Mouse (Mus musculus): ENCODE data around the gene Mgat4a. TPM values are rescaled to one million over a fixed set of nuclear protein-coding genes. Genes with fewer than 3 reads are reported as not detected.

Gene Mgat4a
- total and polyA plus RNA-seq, 3 experiments, result 22.3 to 23.2 (median 22.9) TPM

DNA sequence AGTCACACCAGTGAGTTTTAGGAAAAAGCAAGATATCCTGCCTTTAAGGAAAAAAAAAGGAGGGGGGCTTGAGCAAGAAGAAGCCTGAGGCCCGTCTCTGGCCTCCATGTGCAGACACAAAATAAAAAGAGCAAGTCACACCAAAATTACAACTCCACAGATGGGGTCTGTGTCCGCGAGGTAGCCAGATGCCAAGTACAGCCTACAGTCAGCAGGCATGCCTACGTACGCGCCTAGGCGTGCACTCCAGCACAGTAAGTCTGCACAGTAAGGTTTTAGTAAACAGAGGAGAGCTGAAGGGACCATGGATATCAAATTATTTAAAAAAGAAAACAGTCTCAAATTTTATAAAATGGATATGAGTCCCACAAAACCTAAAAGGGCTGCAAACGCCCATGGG is 89.5 kb downstream of the Mgat4a start:
- H3K4me3 ChIP-seq (replicated peaks in 1 of 3; ENCODE audit: low read depth in 2 of 3, low read length in 2 of 3, poor library complexity in 1 of 3), result no peak overlapping the region
- no peak for TF ChIP-seq JUND (conservative IDR thresholded peaks at IDR 0.05; ENCODE audit: low read depth, low read length)
- no peak for TF ChIP-seq CHD1 (IDR thresholded peaks at IDR 0.05; ENCODE audit: low read depth, low read length)
- TF ChIP-seq MXI1 (IDR thresholded peaks at IDR 0.05; ENCODE audit: low read depth, low read length), result no peak
- no peak for TF ChIP-seq ELF1 (IDR thresholded peaks at IDR 0.05; ENCODE audit: low read depth, low read length)
- no peak for TF ChIP-seq ETS1 (conservative IDR thresholded peaks at IDR 0.05; ENCODE audit: low read depth, low read length)
- no peak for TF ChIP-seq GABPA (IDR thresholded peaks at IDR 0.05; ENCODE audit: insufficient replicate concordance, low read depth, low read length)
- TF ChIP-seq TBP (conservative IDR thresholded peaks at IDR 0.05; ENCODE audit: low read depth, low read length), result no peak
- TF ChIP-seq USF2 (conservative IDR thresholded peaks at IDR 0.05; ENCODE audit: low read depth, low read length), result no peak
- TF ChIP-seq USF1 (IDR thresholded peaks at IDR 0.05; ENCODE audit: low read depth, low read length), result no peak
- no peak for TF ChIP-seq CHD2 (IDR thresholded peaks at IDR 0.05; ENCODE audit: low read length)
- no peak for TF ChIP-seq POLR2AphosphoS2 (IDR thresholded peaks at IDR 0.05; ENCODE audit: low read depth, low read length)
- DNase-seq (ENCODE audit: extremely low read depth), result no peak
- H3K4me2 ChIP-seq (ENCODE audit: insufficient read depth, low read depth, poor library complexity, severe bottlenecking), result no peak overlapping the region
- dilution Hi-C loops (cut with MboI; ENCODE audit: extremely low pct_ligation_motif_present, extremely low pct_unique_long_range_greater_than_20kb, low sequenced_read_pairs), result no loop called here
- no peaks in the 10 kb centered on the region for H3K27me3 ChIP-seq (replicated peaks)
- H3K27ac ChIP-seq (ENCODE audit: insufficient read depth, low read depth), result no peak overlapping the region
- H3K4me1 ChIP-seq (ENCODE audit: control insufficient read depth in 1 of 2, insufficient read depth in 2 of 2), result peaks cover 0 to 18% of the 10 kb centered on the region in 2 experiments; a peak in 2 of 4 replicates
- H3K9me3 ChIP-seq (replicated peaks; ENCODE audit: low read length), result no peaks in the 10 kb centered on the region
- in situ Hi-C loops (cut with MboI; ENCODE audit: low pct_ligation_motif_present, low pct_unique_long_range_greater_than_20kb, low sequenced_read_pairs), result no loop called here
- no peak overlapping the region for H3K9ac ChIP-seq (ENCODE audit: insufficient read depth, low read depth)
- no peaks in the 10 kb centered on the region for H3K79me2 ChIP-seq (replicated peaks; ENCODE audit: control insufficient read depth, extremely low read depth, insufficient read depth, poor library complexity, severe bottlenecking)
- peaks cover 54 to 82% of the 10 kb centered on the region in 2 experiments for H3K36me3 ChIP-seq (replicated peaks in 1 of 2; ENCODE audit: control insufficient read depth in 1 of 2, insufficient read depth in 1 of 2, low read length in 1 of 2)

DNA sequence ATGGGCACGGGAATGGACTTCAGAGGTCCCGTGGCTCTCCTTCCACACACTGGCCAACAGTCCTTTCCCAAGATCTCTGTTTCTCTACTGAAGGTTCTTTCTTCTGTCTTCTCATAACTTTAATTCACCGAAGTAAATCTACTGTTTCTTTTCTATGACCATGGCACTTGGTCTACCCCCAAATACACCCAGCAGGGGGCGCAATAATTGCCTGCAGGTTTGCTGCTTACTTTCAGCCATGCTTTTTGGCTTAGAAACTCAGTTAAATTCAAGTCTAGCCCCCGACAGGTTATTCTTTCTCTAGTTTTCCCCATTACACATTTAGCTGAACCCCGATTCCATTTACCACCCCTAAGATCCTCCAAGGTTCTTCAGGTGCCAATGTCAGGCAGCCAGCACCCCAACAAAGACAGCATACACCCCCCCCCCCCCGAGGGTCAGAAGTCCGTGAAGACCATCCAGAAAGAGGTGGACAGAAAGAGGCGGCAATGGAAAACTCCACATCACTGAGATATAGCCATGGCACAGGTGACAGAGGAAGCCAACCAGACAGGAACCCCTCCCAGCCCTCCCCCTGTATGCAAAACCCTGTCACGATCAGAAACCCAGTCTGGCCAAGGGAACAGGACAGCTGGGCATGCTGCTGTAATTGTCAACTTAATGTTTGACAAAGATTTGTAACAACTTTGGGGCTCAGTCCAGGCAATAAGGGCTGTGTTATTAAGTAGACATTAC is 92.3 kb downstream of the Mgat4a start:
- Histone ChIP-seq H3K4me1 (ENCODE audit: control insufficient read depth in 1 of 2, insufficient read depth in 2 of 2) (peaks cover 0 to 18% of the 10 kb centered on the region in 2 experiments; a peak in 2 of 4 replicates), H3K27me3 (replicated peaks) (no peaks in the 10 kb centered on the region), H3K36me3 (replicated peaks in 1 of 2; ENCODE audit: control insufficient read depth in 1 of 2, insufficient read depth in 1 of 2, low read length in 1 of 2) (peaks cover 51 to 88% of the 10 kb centered on the region in 2 experiments), H3K9ac (ENCODE audit: insufficient read depth, low read depth) (no peak overlapping the region), H3K9me3 (replicated peaks; ENCODE audit: low read length) (no peaks in the 10 kb centered on the region), H3K79me2 (replicated peaks; ENCODE audit: control insufficient read depth, extremely low read depth, insufficient read depth, poor library complexity, severe bottlenecking) (no peaks in the 10 kb centered on the region), H3K4me3 (replicated peaks in 1 of 3; ENCODE audit: low read depth in 2 of 3, low read length in 2 of 3, poor library complexity in 1 of 3) (no peak overlapping the region), H3K4me2 (ENCODE audit: insufficient read depth, low read depth, poor library complexity, severe bottlenecking) (no peak overlapping the region), H3K27ac (ENCODE audit: insufficient read depth, low read depth) (no peak overlapping the region)
- peak; percentile 57 for DNase-seq (ENCODE audit: extremely low read depth)
- TF ChIP-seq EP300 (IDR thresholded peaks at IDR 0.05; ENCODE audit: low read length) (0 out of 2 replicates have a peak, but pooled peaks have one; percentile 15), MXI1 (IDR thresholded peaks at IDR 0.05; ENCODE audit: low read depth, low read length) (no peak; the same call in 1 of the 2 replicates), RAD21 (IDR thresholded peaks at IDR 0.05; ENCODE audit: low read depth, low read length) (peak; percentile 56), CHD2 (IDR thresholded peaks at IDR 0.05; ENCODE audit: low read length) (no peak), SMC3 (IDR thresholded peaks at IDR 0.05; ENCODE audit: low read depth, low read length) (peak; percentile 77), ZC3H11A (IDR thresholded peaks at IDR 0.05; ENCODE audit: low read depth, low read length) (0 out of 2 replicates have a peak, but pooled peaks have one; percentile 10), GABPA (IDR thresholded peaks at IDR 0.05; ENCODE audit: insufficient replicate concordance, low read depth, low read length) (no peak), ETS1 (conservative IDR thresholded peaks at IDR 0.05; ENCODE audit: low read depth, low read length) (peak; percentile 25; the same call in 1 of the 2 replicates), RCOR1 (conservative IDR thresholded peaks at IDR 0.05; ENCODE audit: low read depth, low read length) (no peak; the same call in 1 of the 2 replicates), BHLHE40 (IDR thresholded peaks at IDR 0.05; ENCODE audit: low read depth, low read length) (peak; percentile 55; the same call in 1 of the 2 replicates), TCF12 (IDR thresholded peaks at IDR 0.05; ENCODE audit: low read depth, low read length) (0 out of 2 replicates have a peak, but pooled peaks have one; percentile 21), CTCF (conservative IDR thresholded peaks at IDR 0.05 in 1 of 2, IDR thresholded peaks at IDR 0.05 in 1 of 2; ENCODE audit: low read depth in 2 of 2, low read length in 2 of 2) (peak; percentile 64 to 78), JUND (conservative IDR thresholded peaks at IDR 0.05; ENCODE audit: low read depth, low read length) (no peak), MYC (IDR thresholded peaks at IDR 0.05; ENCODE audit: low read depth, low read length) (no peak)
- dilution Hi-C loops (cut with MboI; ENCODE audit: extremely low pct_ligation_motif_present, extremely low pct_unique_long_range_greater_than_20kb, low sequenced_read_pairs) (no loop called here), in situ Hi-C loops (cut with MboI; ENCODE audit: low pct_ligation_motif_present, low pct_unique_long_range_greater_than_20kb, low sequenced_read_pairs) (no loop called here)
